Mouse (Mus musculus) intestine, postnatal 0 days (tissue): ENCODE data around the gene Col12a1. TPM values are rescaled to one million over a fixed set of nuclear protein-coding genes. Genes with fewer than 3 reads are reported as not detected.

Experiments used
- ATAC-seq: fragments of 200-750 bp; cut with Nextera tagmentation; 2 replicates; pipeline ENCODE4 v1.8.0; 2017; ENCODE audit warnings: mild to moderate bottlenecking, moderate TSS enrichment, moderate library complexity
- H3K27ac ChIP-seq: fragments of 300-500 bp; sonication (generic); 2 replicates; pipeline ENCODE4 v1.5.1; 2014; ENCODE audit warnings: mild to moderate bottlenecking, low read depth, low read length, moderate library complexity
- H3K27me3 ChIP-seq: fragments of 300-500 bp; sonication (generic); replicated peaks from 2 replicates; pipeline ENCODE4 v1.6.1; 2014; ENCODE audit warnings: low read length, mixed read lengths; ENCODE audit not compliant: control insufficient read depth, insufficient read depth
- H3K36me3 ChIP-seq: fragments of 300-500 bp; sonication (generic); 2 replicates; pipeline ENCODE4 v1.6.1; 2014; ENCODE audit warnings: mild to moderate bottlenecking, moderate library complexity; ENCODE audit not compliant: control insufficient read depth, insufficient read depth
- H3K4me1 ChIP-seq: fragments of 300-500 bp; sonication (generic); replicated peaks from 2 replicates; pipeline ENCODE4 v1.6.1; 2014; ENCODE audit warnings: antibody characterized with exemption, low read length, mixed read lengths; ENCODE audit not compliant: control insufficient read depth, insufficient read depth
- H3K4me2 ChIP-seq: fragments of 300-500 bp; sonication (generic); replicated peaks from 2 replicates; pipeline ENCODE4 v1.6.1; 2014; ENCODE audit warnings: low read depth, mild to moderate bottlenecking, moderate library complexity
- H3K4me3 ChIP-seq: fragments of 300-500 bp; sonication (generic); 2 replicates; pipeline ENCODE4 v1.5.1; 2014; ENCODE audit warnings: low read depth, low read length
- H3K9ac ChIP-seq: fragments of 300-500 bp; sonication (generic); 2 replicates; pipeline ENCODE4 v1.6.1; 2014; ENCODE audit warnings: mild to moderate bottlenecking, low read depth, low read length
- H3K9me3 ChIP-seq: fragments of 300-500 bp; sonication (generic); 2 replicates; pipeline ENCODE4 v1.6.1; 2016; ENCODE audit warnings: mixed run types; ENCODE audit not compliant: control insufficient read depth
- CTCF ChIP-seq: sonication (generic); IDR thresholded peaks from 2 replicates; pipeline ENCODE4 v1.5.1; 2016; ENCODE audit warnings: low read depth, mild to moderate bottlenecking, control low read depth, antibody characterized with exemption, moderate library complexity
- WGBS: fragments of 180-500 bp; shearing (Covaris S2); extraction: QIAGEN DNeasy Blood & Tissue Kit; methylation state at CpG from one replicate; pipeline ENCODE4 v1.1.7; 2014; 5-methylcytosine and 5-hydroxymethylcytosine counted together
- polyA plus RNA-seq: library from polyadenylated mRNA; unstranded; fragments of >200 nt; fragmentation: Nextera tagmentation; extraction: Ambion mirVana; gene quantifications from 2 replicates; pipeline ENCODE4 v1.2.1, GENCODE M21; 2015

Col12a1 gene
- polyA plus RNA-seq, 1 experiment from 2014 or later, result 17.0 TPM

GRCm38 (mm10) chr9:79631186-79631585 lies 87.4 kb downstream of the Col12a1 start:
- Histone ChIP-seq H3K9ac (no peak overlapping the region), H3K4me2 (no peak overlapping the region), H3K27me3 (no peaks in the 10 kb centered on the region), H3K27ac (no peak overlapping the region), H3K9me3 (no peaks in the 10 kb centered on the region), H3K36me3 (peaks cover 6% of the 10 kb centered on the region), H3K4me1 (no peaks in the 10 kb centered on the region), H3K4me3 (no peak overlapping the region)
- no peak for TF ChIP-seq CTCF
- 90% methylated on average over 7 of the region's 7 CpGs for WGBS
- no peak for ATAC-seq

GRCm38 (mm10) chr9:79618839-79619597 lies 99.6 kb downstream of the Col12a1 start:
- Histone ChIP-seq H3K4me3 (no peak overlapping the region), H3K9me3 (no peaks in the 10 kb centered on the region), H3K36me3 (no peaks in the 10 kb centered on the region), H3K4me1 (no peaks in the 10 kb centered on the region), H3K9ac (no peak overlapping the region), H3K4me2 (no peak overlapping the region), H3K27me3 (no peaks in the 10 kb centered on the region), H3K27ac (no peak overlapping the region)
- WGBS, result 65% methylated on average over 6 of the region's 6 CpGs
- ATAC-seq, result no peak
- no peak for TF ChIP-seq CTCF

- H3K36me3 ChIP-seq, result no peaks in the 10 kb centered on the region
- WGBS, result 18% methylated on average over 3 of the region's 3 CpGs
These were observed 101.3 kb downstream of the Col12a1 start for GRCm38 (mm10) chr9:79617336-79617735.

GRCm38 (mm10) chr9:79616040-79616439 lies 102.6 kb downstream of the Col12a1 start:
- TF ChIP-seq CTCF, result no peak
- Histone ChIP-seq H3K36me3 (no peaks in the 10 kb centered on the region), H3K4me3 (no peak overlapping the region), H3K4me2 (no peak overlapping the region), H3K27ac (no peak overlapping the region), H3K27me3 (no peaks in the 10 kb centered on the region), H3K4me1 (no peaks in the 10 kb centered on the region), H3K9ac (no peak overlapping the region), H3K9me3 (no peaks in the 10 kb centered on the region)
- ATAC-seq, result no peak
- WGBS, result 86% methylated on average over 5 of the region's 5 CpGs

More at GRCm38 (mm10) chr9:79617336-79617735, 101.3 kb downstream of the Col12a1 start:
- H3K4me1 ChIP-seq, result no peaks in the 10 kb centered on the region
- no peak overlapping the region for H3K4me3 ChIP-seq
- no peaks in the 10 kb centered on the region for H3K9me3 ChIP-seq
- no peak overlapping the region for H3K27ac ChIP-seq
- no peak for TF ChIP-seq CTCF
- no peak for ATAC-seq
- H3K4me2 ChIP-seq, result no peak overlapping the region
- H3K27me3 ChIP-seq, result no peaks in the 10 kb centered on the region
- no peak overlapping the region for H3K9ac ChIP-seq

GRCm38 (mm10) chr9:79610286-79610685 lies 108.3 kb downstream of the Col12a1 start:
- 66% methylated on average over 6 of the region's 6 CpGs for WGBS

GRCm38 (mm10) chr9:79609661-79610060 lies 109.0 kb downstream of the Col12a1 start:
- WGBS, result 83% methylated on average over 4 of the region's 4 CpGs

More at GRCm38 (mm10) chr9:79610286-79610685, 108.3 kb downstream of the Col12a1 start:
- H3K4me2 ChIP-seq, result no peak overlapping the region
- no peak for ATAC-seq
- no peak overlapping the region for H3K9ac ChIP-seq
- H3K27ac ChIP-seq, result no peak overlapping the region
- H3K4me1 ChIP-seq, result no peaks in the 10 kb centered on the region
- H3K27me3 ChIP-seq, result no peaks in the 10 kb centered on the region
- no peaks in the 10 kb centered on the region for H3K9me3 ChIP-seq
- H3K36me3 ChIP-seq, result no peaks in the 10 kb centered on the region
- no peak overlapping the region for H3K4me3 ChIP-seq
- TF ChIP-seq CTCF, result no peak

More at GRCm38 (mm10) chr9:79609661-79610060, 109.0 kb downstream of the Col12a1 start:
- Histone ChIP-seq H3K4me3 (no peak overlapping the region), H3K9me3 (no peaks in the 10 kb centered on the region), H3K9ac (no peak overlapping the region), H3K27me3 (no peaks in the 10 kb centered on the region), H3K36me3 (no peaks in the 10 kb centered on the region), H3K4me2 (no peak overlapping the region), H3K4me1 (no peaks in the 10 kb centered on the region), H3K27ac (no peak overlapping the region)
- no peak for TF ChIP-seq CTCF
- ATAC-seq, result no peak
